Mouse (Mus musculus) limb, embryonic 15.5 days (tissue): Measurements from ENCODE around the gene Pdxdc1. TPM values are rescaled to one million over a fixed set of nuclear protein-coding genes. Genes with fewer than 3 reads are reported as not detected.
"Not testable (repeated sequence)": the region's sequence is repeated elsewhere in the genome, so short reads cannot be mapped to it uniquely, and the experiment has no call there.

Experiments
- ATAC-seq: fragments of 200-750 bp; cut with Nextera tagmentation; 2 replicates; pipeline ENCODE4 v1.8.0; 2017; ENCODE audit warnings: low read depth, moderate TSS enrichment; ENCODE audit not compliant: insufficient number of reproducible peaks, low FRiP score, low TSS enrichment
- H3K27ac ChIP-seq: fragments of 300-500 bp; sonication (generic); 2 replicates; pipeline ENCODE4 v1.5.1; 2015; ENCODE audit warnings: moderate library complexity, mild to moderate bottlenecking, inconsistent platforms
- H3K27me3 ChIP-seq: fragments of 300-500 bp; sonication (generic); 2 replicates; pipeline ENCODE4 v1.6.1; 2015; ENCODE audit warnings: inconsistent platforms
- H3K36me3 ChIP-seq: fragments of 300-500 bp; sonication (generic); 2 replicates; pipeline ENCODE4 v1.6.1; 2015; ENCODE audit warnings: inconsistent platforms
- H3K4me1 ChIP-seq: fragments of 300-500 bp; sonication (generic); 2 replicates; pipeline ENCODE4 v1.6.1; 2015; ENCODE audit warnings: inconsistent platforms
- H3K4me2 ChIP-seq: fragments of 300-500 bp; sonication (generic); 2 replicates; pipeline ENCODE4 v1.6.1; 2015; ENCODE audit warnings: mild to moderate bottlenecking, inconsistent platforms
- H3K4me3 ChIP-seq: fragments of 300-500 bp; sonication (generic); 2 replicates; pipeline ENCODE4 v1.5.1; 2015; ENCODE audit warnings: mild to moderate bottlenecking, inconsistent platforms
- H3K9ac ChIP-seq: fragments of 300-500 bp; sonication (generic); 2 replicates; pipeline ENCODE4 v1.6.1; 2015; ENCODE audit warnings: inconsistent platforms
- H3K9me3 ChIP-seq: fragments of 300-500 bp; sonication (generic); 2 replicates; pipeline ENCODE4 v1.6.1; 2016; ENCODE audit warnings: inconsistent platforms
- WGBS: fragments of 180-500 bp; shearing (Covaris S2); methylation state at CpG from one replicate; pipeline ENCODE4 v1.1.7; 2015; 5-methylcytosine and 5-hydroxymethylcytosine counted together
- microRNA-seq: library from miRNA; unstranded; fragments of <30 nt; microRNA quantifications from one replicate; pipeline ENCODE4, GENCODE M21; 2016
- polyA plus RNA-seq: library from polyadenylated mRNA; unstranded; fragments of >200 nt; fragmentation: Nextera tagmentation; extraction: Ambion mirVana; gene quantifications from 2 replicates; pipeline ENCODE4 v1.2.1, GENCODE M21; 2015

The Pdxdc1 gene
- polyA plus RNA-seq, 1 experiment from 2014 or later, result 118 TPM

DNA sequence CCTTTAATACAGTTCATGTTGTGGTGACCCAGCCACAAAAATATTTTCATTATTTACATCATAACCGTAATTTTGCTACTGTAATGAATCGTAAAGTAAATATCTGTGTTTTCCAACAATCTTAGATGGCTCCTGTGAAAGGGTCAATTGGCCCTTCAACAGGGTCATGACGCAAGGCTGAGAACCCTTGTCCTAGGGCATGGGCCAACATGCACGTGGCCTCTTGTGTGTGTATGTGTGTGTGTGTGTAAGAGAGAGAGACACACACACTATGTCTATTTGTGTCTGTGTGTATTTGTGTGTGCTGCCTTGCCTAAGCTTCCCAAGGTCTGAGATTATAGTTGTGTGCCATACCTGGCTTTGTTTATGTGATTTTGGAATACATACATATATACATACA lies 95.3 kb downstream of the Pdxdc1 start:
- Histone ChIP-seq H3K27ac (no peak overlapping the region), H3K36me3 (peaks cover 91% of the 10 kb centered on the region)
- 89% methylated on average over 4 of the region's 4 CpGs for WGBS

DNA sequence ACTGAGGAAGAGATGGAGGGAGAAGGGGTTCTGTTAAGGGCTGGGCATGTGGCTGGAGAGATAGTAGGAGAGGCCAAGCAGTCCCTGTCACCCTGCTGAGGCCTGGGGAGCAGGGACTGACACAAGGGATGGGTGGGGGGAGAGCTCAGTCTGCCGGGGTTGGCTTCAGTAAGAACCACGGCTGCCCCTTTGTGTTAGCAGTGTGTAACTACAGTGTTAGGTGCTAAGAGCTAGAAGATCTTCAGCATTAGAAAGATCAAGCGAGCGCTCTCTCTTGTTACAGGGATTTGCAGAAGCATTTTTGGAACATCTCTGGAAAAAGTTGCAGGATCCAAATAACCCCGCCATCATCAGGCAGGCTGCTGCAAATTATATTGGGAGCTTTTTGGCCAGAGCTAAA lies 98.3 kb downstream of the Pdxdc1 start:
- H3K9me3 ChIP-seq, result no peaks in the 10 kb centered on the region
- H3K4me1 ChIP-seq, result no peaks in the 10 kb centered on the region
- H3K27me3 ChIP-seq, result no peaks in the 10 kb centered on the region
- 88% methylated on average over 5 of the region's 5 CpGs for whole genome bisulfite sequencing
- H3K4me3 ChIP-seq, result no peak overlapping the region
- H3K4me2 ChIP-seq, result no peak overlapping the region
- ATAC-seq, result no peak
- no peak overlapping the region for H3K9ac ChIP-seq
- no peak overlapping the region for H3K27ac ChIP-seq
- peaks cover 87% of the 10 kb centered on the region for H3K36me3 ChIP-seq

More for the DNA sequence above, 95.3 kb downstream of the Pdxdc1 start:
- Histone ChIP-seq H3K4me1 (no peaks in the 10 kb centered on the region), H3K9ac (no peak overlapping the region), H3K9me3 (no peaks in the 10 kb centered on the region), H3K27me3 (no peaks in the 10 kb centered on the region), H3K4me2 (no peak overlapping the region), H3K4me3 (no peak overlapping the region)
- no peak for ATAC-seq

DNA sequence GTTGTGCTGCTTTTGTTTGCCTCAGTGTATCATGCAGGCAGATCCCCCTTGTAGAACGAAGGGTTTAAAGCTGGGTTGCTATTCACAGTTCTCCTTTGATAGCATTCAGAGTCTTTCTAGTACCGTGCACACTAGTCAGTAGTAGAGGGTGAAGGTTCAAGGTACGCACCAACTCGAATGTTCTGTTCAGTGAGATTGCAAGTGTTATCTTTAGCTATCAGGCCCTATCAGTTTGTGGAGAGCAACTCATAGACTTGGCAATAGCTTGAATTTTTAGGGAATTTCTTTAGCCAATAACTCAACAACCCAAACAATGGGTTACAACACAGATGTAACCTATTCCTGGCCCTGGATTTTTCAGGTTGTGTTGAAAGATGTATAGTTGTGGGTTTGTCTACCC lies 101.7 kb downstream of the Pdxdc1 start:
- H3K27me3 ChIP-seq, result no peaks in the 10 kb centered on the region
- H3K9me3 ChIP-seq, result no peaks in the 10 kb centered on the region
- no peaks in the 10 kb centered on the region for H3K4me1 ChIP-seq
- H3K9ac ChIP-seq, result no peak overlapping the region
- H3K27ac ChIP-seq, result no peak overlapping the region
- no peak for ATAC-seq
- WGBS, result 97% methylated on average over 4 of the region's 4 CpGs
- H3K4me2 ChIP-seq, result no peak overlapping the region
- H3K4me3 ChIP-seq, result no peak overlapping the region
- H3K36me3 ChIP-seq, result peaks cover 85% of the 10 kb centered on the region

DNA sequence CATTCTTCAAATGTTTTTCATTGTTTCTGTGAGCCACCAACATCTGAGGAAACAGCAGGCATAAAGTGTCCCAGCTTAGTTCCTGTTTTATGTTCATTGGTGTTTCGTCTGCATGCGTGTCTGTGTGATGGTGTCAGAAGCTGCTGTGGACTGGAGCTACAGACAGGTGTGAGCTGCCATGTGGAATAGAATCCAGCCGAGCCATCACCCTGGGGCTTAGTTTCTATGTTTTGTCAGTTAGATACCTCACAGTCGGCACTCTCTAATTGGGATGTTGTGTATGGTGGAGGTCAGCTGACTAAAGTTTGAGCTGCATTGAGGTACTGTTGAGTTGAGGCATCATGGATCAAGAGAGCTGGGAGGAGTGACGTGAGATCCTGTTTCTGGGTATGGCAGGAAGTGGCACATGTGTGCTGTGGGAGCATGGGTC lies 106.2 kb downstream of the Pdxdc1 start:
- no peak for ATAC-seq
- Histone ChIP-seq H3K4me3 (no peak overlapping the region), H3K9ac (no peak overlapping the region), H3K4me1 (no peaks in the 10 kb centered on the region), H3K9me3 (no peaks in the 10 kb centered on the region), H3K36me3 (peaks cover 90% of the 10 kb centered on the region), H3K27ac (no peak overlapping the region), H3K4me2 (no peak overlapping the region), H3K27me3 (no peaks in the 10 kb centered on the region)
- WGBS, result 87% methylated on average over 5 of the region's 5 CpGs

DNA sequence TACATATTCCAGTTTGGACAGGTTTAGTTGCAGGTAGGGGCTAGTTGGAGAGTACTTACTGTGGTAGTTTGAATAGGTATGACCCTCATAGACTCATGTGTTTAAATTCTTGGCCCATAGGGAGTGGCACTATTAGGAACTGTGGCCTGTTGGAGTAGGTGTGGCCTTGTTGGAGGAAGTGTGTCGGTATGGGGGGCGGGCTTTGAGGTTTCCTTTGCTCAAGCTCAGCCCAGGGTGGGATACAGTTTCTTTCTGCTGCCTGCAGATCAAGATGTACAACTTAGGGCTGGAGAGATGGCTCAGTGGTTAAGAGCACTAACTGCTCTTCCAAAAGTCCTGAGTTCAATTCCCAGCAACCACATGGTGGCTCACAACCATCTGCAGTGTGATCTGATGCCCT lies 109.5 kb downstream of the Pdxdc1 start:
- H3K4me1 ChIP-seq, ATAC-seq, H3K27me3 ChIP-seq, H3K9me3 ChIP-seq, H3K4me2 ChIP-seq, H3K4me3 ChIP-seq, H3K27ac ChIP-seq, H3K9ac ChIP-seq: not testable (repeated sequence)
- H3K36me3 ChIP-seq, result peaks cover 87% of the 10 kb centered on the region
- 90% methylated on average over 2 of the region's 2 CpGs for WGBS

DNA sequence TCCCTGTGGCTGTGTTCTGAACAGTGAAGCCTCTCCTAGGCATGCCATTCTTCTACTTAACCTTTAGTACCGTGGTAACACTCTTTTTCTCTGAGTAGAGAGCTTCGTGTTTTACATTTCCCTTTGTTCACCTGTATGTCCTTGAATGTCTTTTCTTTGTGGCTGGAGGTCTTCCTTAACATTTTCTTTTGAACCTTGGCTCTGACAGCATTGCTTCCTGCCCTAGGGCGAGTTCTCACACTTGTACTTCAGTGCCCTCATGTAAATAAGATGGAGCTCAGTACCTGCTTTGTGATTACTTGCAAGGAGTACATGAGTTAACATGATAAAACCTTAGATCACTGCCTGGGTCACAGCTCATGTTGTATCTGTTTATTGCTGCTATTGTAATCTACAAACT lies 117.0 kb downstream of the Pdxdc1 start:
- no peak overlapping the region for H3K27ac ChIP-seq
- peaks cover 12% of the 10 kb centered on the region; the same call in 1 of the 2 replicates for H3K4me1 ChIP-seq
- H3K9me3 ChIP-seq, result no peaks in the 10 kb centered on the region
- no peak overlapping the region for H3K9ac ChIP-seq
- no peak overlapping the region for H3K4me2 ChIP-seq
- 84% methylated on average over 3 of the region's 3 CpGs for WGBS
- no peaks in the 10 kb centered on the region for H3K27me3 ChIP-seq
- H3K4me3 ChIP-seq, result no peak overlapping the region
- peaks cover 65% of the 10 kb centered on the region for H3K36me3 ChIP-seq
- ATAC-seq, result no peak

Small RNA genes lying within 50 kb of the gene (microRNA-seq; reads per million reads assigned to microRNA genes)
- not detected for gene Gm27734

Other genes with a start within 250 kb of the Pdxdc1 start
- 39.6 and 41.4 TPM in 2 replicates for gene Parn, start 235.0 kb downstream of the Pdxdc1 start, polyA plus RNA-seq
- 51.7 and 54.5 TPM in 2 replicates for gene Bfar, start 231.3 kb downstream of the Pdxdc1 start, polyA plus RNA-seq
- gene 3110001I22Rik, start 231.2 kb downstream of the Pdxdc1 start, polyA plus RNA-seq, result 4.8 and 4.9 TPM in 2 replicates
- 0.31 and 0.36 TPM in 2 replicates for gene Pla2g10, start 172.1 kb downstream of the Pdxdc1 start, polyA plus RNA-seq
- gene Rrn3, start 122.4 kb downstream of the Pdxdc1 start, polyA plus RNA-seq, result 56.0 and 59.2 TPM in 2 replicates
- gene Ntan1, start 84.3 kb downstream of the Pdxdc1 start, polyA plus RNA-seq, result 189 and 192 TPM in 2 replicates
- gene Mpv17l, start within 50 bp of the Pdxdc1 start, polyA plus RNA-seq, result 6.3 and 7.7 TPM in 2 replicates
- 1.3 and 1.4 TPM in 2 replicates for gene 2900011O08Rik, start 83.5 kb upstream of the Pdxdc1 start, polyA plus RNA-seq
- not detected in 2 replicates for gene Ifitm7, start 83.8 kb upstream of the Pdxdc1 start, polyA plus RNA-seq